Comparison of ENCODE assay signal across 19 mouse cellular contexts in the genomic region with DNA sequence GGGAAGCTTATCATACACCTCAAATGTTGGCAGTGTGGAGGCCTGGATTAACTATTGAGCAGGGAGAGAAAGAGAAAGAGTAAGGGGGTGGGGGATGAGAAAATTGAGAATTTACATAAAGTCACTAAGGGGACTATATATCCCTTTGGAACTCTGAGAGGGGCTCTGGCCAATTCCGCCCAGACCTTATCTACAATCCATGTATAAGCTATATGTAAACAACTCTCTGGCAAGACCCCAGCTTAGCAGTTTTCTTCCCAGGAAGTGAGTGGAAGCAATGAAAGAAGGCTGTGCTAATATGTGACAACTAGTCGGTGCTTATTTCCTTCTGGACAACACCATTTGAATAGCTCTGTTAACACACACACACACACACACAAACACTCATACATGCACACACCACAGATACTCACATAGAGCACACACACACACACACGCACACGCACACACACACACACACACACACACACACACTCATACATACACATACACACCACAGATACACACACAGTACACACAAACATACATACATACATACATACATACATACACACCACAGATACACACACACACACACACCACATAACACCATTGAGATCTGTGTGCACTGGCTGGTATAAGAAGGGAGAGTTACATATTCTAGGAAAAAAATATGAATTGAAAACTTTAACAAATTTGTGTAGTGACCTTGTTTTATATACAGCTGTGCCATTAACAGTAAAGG.
A peak's percentile ranks its signal among the peaks of the same experiment; 100 is the strongest.
DNase-seq lines count a peak whose midpoint lies in the region; ATAC-seq lines count a peak whose summit lies in the region.
"Had no signal": no experiment of that assay in that cellular context is flagged by ENCODE, and none has a peak within 500 bp of the region (broad histone marks: within the 10 kb centered on the region; RNA-seq: fewer than 3 reads in every experiment).

No protein-coding gene starts in this region.

- ATAC-seq in heart, embryonic 13.5 days (ENCODE audit: extremely low read depth, insufficient number of reproducible peaks, low FRiP score, low TSS enrichment) = no peak; the same call in 1 of the 2 replicates
- ATAC-seq in heart, embryonic 11.5 days (replicated peaks; ENCODE audit: insufficient number of reproducible peaks, low FRiP score, low TSS enrichment) = no peak
- peak; percentile 49; the same call in 1 of the 2 replicates for ATAC-seq in kidney, embryonic 16.5 days (ENCODE audit: low FRiP score, low TSS enrichment)
- no peak; the same call in 1 of the 2 replicates for ATAC-seq in midbrain, embryonic 11.5 days (ENCODE audit: low FRiP score)
- no peak for ATAC-seq in stomach, embryonic 16.5 days (ENCODE audit: insufficient read depth, low FRiP score)
- ATAC-seq: intestine, embryonic 16.5 days; liver, postnatal 0 days had no signal

- no peak for DNase-seq in kidney, adult 18-20 months
- DNase-seq in midbrain, embryonic 11.5 days (ENCODE audit: low spot score, missing footprints) = peak; percentile 61
- DNase-seq in midbrain, embryonic 10.5 days (ENCODE audit: low spot score) = no peak
- DNase-seq: adrenal gland, postnatal 36 days; cerebellum, adult 11-12 months; gastrocnemius, postnatal 10 days; kidney, postnatal 25 days; liver, postnatal 0 days; right cerebral cortex, postnatal 4 days; thymus, postnatal 36 days had no signal

- peaks cover 6% of the 10 kb centered on the region; the same call in 1 of the 2 replicates for H3K9me3 ChIP-seq in heart, embryonic 13.5 days
- H3K9me3 ChIP-seq in heart, embryonic 11.5 days (replicated peaks; ENCODE audit: control insufficient read depth, low read length) = no peaks in the 10 kb centered on the region
- no peaks in the 10 kb centered on the region for H3K9me3 ChIP-seq in kidney, embryonic 16.5 days (ENCODE audit: low read length)
- H3K9me3 ChIP-seq in midbrain, embryonic 11.5 days (ENCODE audit: control insufficient read depth, low read length) = no peaks in the 10 kb centered on the region
- H3K9me3 ChIP-seq in midbrain, embryonic 10.5 days (replicated peaks) = no peaks in the 10 kb centered on the region
- no peaks in the 10 kb centered on the region; the same call in 1 of the 2 replicates for H3K9me3 ChIP-seq in stomach, embryonic 16.5 days (replicated peaks; ENCODE audit: control insufficient read depth, low read length)
- H3K9me3 ChIP-seq: forebrain, embryonic 13.5 days; hindbrain, embryonic 15.5 days; limb, embryonic 10.5 days; neural tube, embryonic 12.5 days had no signal

- no peak overlapping the region for H3K9ac ChIP-seq in heart, embryonic 13.5 days
- H3K9ac ChIP-seq in heart, embryonic 11.5 days (ENCODE audit: low read depth, low read length) = no peak overlapping the region
- H3K9ac ChIP-seq in kidney, embryonic 16.5 days (replicated peaks; ENCODE audit: low read length) = no peak overlapping the region
- H3K9ac ChIP-seq in midbrain, embryonic 11.5 days (ENCODE audit: low read length) = no peak overlapping the region
- no peak overlapping the region for H3K9ac ChIP-seq in stomach, embryonic 16.5 days (ENCODE audit: low read length)
- H3K9ac ChIP-seq: forebrain, embryonic 13.5 days; hindbrain, embryonic 15.5 days; liver, postnatal 0 days; neural tube, embryonic 12.5 days had no signal

- 0 out of 2 replicates have a peak overlapping the region, but pooled peaks have one; percentile 1 for H3K4me2 ChIP-seq in heart, embryonic 13.5 days
- no peak overlapping the region for H3K4me2 ChIP-seq in heart, embryonic 11.5 days
- no peak overlapping the region for H3K4me2 ChIP-seq in kidney, embryonic 16.5 days (replicated peaks; ENCODE audit: low read depth, low read length)
- no peak overlapping the region for H3K4me2 ChIP-seq in midbrain, embryonic 11.5 days
- H3K4me2 ChIP-seq in stomach, embryonic 16.5 days (ENCODE audit: low read depth, low read length) = peak overlapping the region; percentile 1; the same call in 1 of the 2 replicates
- H3K4me2 ChIP-seq: forebrain, embryonic 13.5 days; hindbrain, embryonic 15.5 days; neural tube, embryonic 12.5 days had no signal

- H3K4me3 ChIP-seq in heart, embryonic 13.5 days = no peak overlapping the region
- H3K4me3 ChIP-seq in heart, embryonic 11.5 days (ENCODE audit: low read depth, low read length) = no peak overlapping the region
- no peak overlapping the region for H3K4me3 ChIP-seq in kidney, embryonic 16.5 days (ENCODE audit: low read length)
- no peak overlapping the region for H3K4me3 ChIP-seq in midbrain, embryonic 11.5 days (ENCODE audit: low read depth, low read length)
- no peak overlapping the region for H3K4me3 ChIP-seq in midbrain, embryonic 10.5 days
- no peak overlapping the region for H3K4me3 ChIP-seq in stomach, embryonic 16.5 days (replicated peaks; ENCODE audit: low read length)
- H3K4me3 ChIP-seq: forebrain, embryonic 13.5 days; hindbrain, embryonic 15.5 days; limb, embryonic 10.5 days; neural tube, embryonic 12.5 days had no signal

- no peaks in the 10 kb centered on the region for H3K27me3 ChIP-seq in heart, embryonic 13.5 days (replicated peaks)
- H3K27me3 ChIP-seq in heart, embryonic 11.5 days (ENCODE audit: control insufficient read depth, insufficient read depth, low read length) = no peaks in the 10 kb centered on the region
- H3K27me3 ChIP-seq in kidney, embryonic 16.5 days (ENCODE audit: insufficient read depth, low read length) = no peaks in the 10 kb centered on the region
- no peaks in the 10 kb centered on the region for H3K27me3 ChIP-seq in midbrain, embryonic 11.5 days (ENCODE audit: control insufficient read depth, insufficient read depth, low read length)
- H3K27me3 ChIP-seq in midbrain, embryonic 10.5 days (ENCODE audit: low read depth, poor library complexity, severe bottlenecking) = no peaks in the 10 kb centered on the region
- no peaks in the 10 kb centered on the region for H3K27me3 ChIP-seq in stomach, embryonic 16.5 days (ENCODE audit: control insufficient read depth, insufficient read depth, low read length)
- H3K27me3 ChIP-seq: forebrain, embryonic 13.5 days; hindbrain, embryonic 15.5 days; neural tube, embryonic 12.5 days had no signal

- peak overlapping the region; percentile 36 for H3K27ac ChIP-seq in heart, embryonic 13.5 days (replicated peaks)
- no peak overlapping the region for H3K27ac ChIP-seq in heart, embryonic 11.5 days (ENCODE audit: low read depth, low read length)
- peak overlapping the region; percentile 34; the same call in 1 of the 2 replicates for H3K27ac ChIP-seq in kidney, embryonic 16.5 days (ENCODE audit: low read length)
- H3K27ac ChIP-seq in midbrain, embryonic 11.5 days (ENCODE audit: low read depth, low read length) = no peak overlapping the region
- H3K27ac ChIP-seq in midbrain, embryonic 10.5 days (replicated peaks) = no peak overlapping the region
- H3K27ac ChIP-seq in stomach, embryonic 16.5 days (ENCODE audit: low read length) = no peak overlapping the region; the same call in 1 of the 2 replicates
- H3K27ac ChIP-seq: forebrain, embryonic 13.5 days; hindbrain, embryonic 15.5 days; limb, embryonic 10.5 days; neural tube, embryonic 12.5 days had no signal

- WGBS in heart, embryonic 13.5 days = 73% methylated on average over 4 of the region's 4 CpGs
- WGBS in heart, embryonic 11.5 days (ENCODE audit: insufficient replicate concordance) = 69% methylated on average over 4 of the region's 4 CpGs
- 57% methylated on average over 3 of the region's 4 CpGs for WGBS in kidney, embryonic 16.5 days
- 85% methylated on average over 4 of the region's 4 CpGs for WGBS in midbrain, embryonic 11.5 days
- 73% methylated on average over 4 of the region's 4 CpGs for WGBS in midbrain, embryonic 10.5 days
- WGBS in stomach, embryonic 16.5 days = 52% methylated on average over 4 of the region's 4 CpGs

- peaks cover 32% of the 10 kb centered on the region for H3K4me1 ChIP-seq in heart, embryonic 13.5 days
- H3K4me1 ChIP-seq in heart, embryonic 11.5 days (ENCODE audit: control insufficient read depth, insufficient read depth, low read length) = peaks cover 8% of the 10 kb centered on the region; the same call in 1 of the 2 replicates
- 0 out of 2 replicates have a peak, but pooled peaks cover 5% of the 10 kb centered on the region for H3K4me1 ChIP-seq in kidney, embryonic 16.5 days (ENCODE audit: insufficient read depth, low read length)
- H3K4me1 ChIP-seq in midbrain, embryonic 11.5 days (ENCODE audit: control insufficient read depth, insufficient read depth, low read length) = no peaks in the 10 kb centered on the region
- H3K4me1 ChIP-seq in midbrain, embryonic 10.5 days = no peaks in the 10 kb centered on the region
- peaks cover 18% of the 10 kb centered on the region for H3K4me1 ChIP-seq in stomach, embryonic 16.5 days (ENCODE audit: control insufficient read depth, insufficient read depth, low read length)
- H3K4me1 ChIP-seq: hindbrain, embryonic 15.5 days; limb, embryonic 10.5 days; neural tube, embryonic 12.5 days had no signal

- H3K36me3 ChIP-seq in heart, embryonic 13.5 days = no peaks in the 10 kb centered on the region
- no peaks in the 10 kb centered on the region for H3K36me3 ChIP-seq in heart, embryonic 11.5 days (ENCODE audit: control insufficient read depth, insufficient read depth, low read length)
- no peaks in the 10 kb centered on the region for H3K36me3 ChIP-seq in kidney, embryonic 16.5 days (ENCODE audit: insufficient read depth, low read length)
- H3K36me3 ChIP-seq in midbrain, embryonic 11.5 days (ENCODE audit: control insufficient read depth, insufficient read depth, low read length) = no peaks in the 10 kb centered on the region
- no peaks in the 10 kb centered on the region for H3K36me3 ChIP-seq in midbrain, embryonic 10.5 days
- H3K36me3 ChIP-seq in stomach, embryonic 16.5 days (ENCODE audit: control insufficient read depth, insufficient read depth, low read length) = no peaks in the 10 kb centered on the region
- H3K36me3 ChIP-seq: hindbrain, embryonic 15.5 days; limb, embryonic 10.5 days; neural tube, embryonic 12.5 days had no signal

Comparison
In these comparisons a context has a peak if more than half of its experiments do, and no peak if none do; other contexts are left out.
1. H3K27ac ChIP-seq: peak in heart, embryonic 13.5 days (single experiment) and kidney, embryonic 16.5 days (single experiment); none in heart, embryonic 11.5 days (single experiment), midbrain, embryonic 11.5 days (single experiment), midbrain, embryonic 10.5 days (single experiment) and stomach, embryonic 16.5 days (single experiment).
2. H3K4me2 ChIP-seq: peak in heart, embryonic 13.5 days (single experiment) and stomach, embryonic 16.5 days (single experiment); none in heart, embryonic 11.5 days (single experiment), kidney, embryonic 16.5 days (single experiment) and midbrain, embryonic 11.5 days (single experiment).